Mouse (Mus musculus) adrenal gland, postnatal 36 days (tissue): ENCODE results near the gene Nckap1. TPM values are rescaled to one million over a fixed set of nuclear protein-coding genes. Genes with fewer than 3 reads are reported as not detected.

Source experiments
- DNase-seq, 2 experiments: peaks; one replicate each; pipeline ENCODE4 v3.0.0; 2021; ENCODE audit warnings: mixed read lengths in 1 of 2
- long read RNA-seq, 2 experiments: library from polyadenylated mRNA; stranded (forward); transcript quantifications; one replicate each; pipeline ENCODE4 v2.0.0; 2021; ENCODE audit warnings: borderline sequencing depth in 2 of 2
- total RNA-seq, 2 experiments: library from RNA; stranded (reverse); gene quantifications; 2 replicates each; pipeline ENCODE4 v1.2.3; 2021

Gene Nckap1
- 100 to 1,000 TPM; 144 to 180 TPM for total RNA-seq
- long read RNA-seq, experiment 1, full-length matches to known transcripts = 100 of 133 reads
- long read RNA-seq, experiment 1, partial matches to known transcripts = 16 of 133 reads
- long read RNA-seq, experiment 1, other reads (novel, unspliced or antisense) = 17 of 133 reads
- long read RNA-seq, experiment 2, full-length matches to known transcripts = 15 of 24 reads
- long read RNA-seq, experiment 2, partial matches to known transcripts = 1 of 24 reads
- long read RNA-seq, experiment 2, other reads (novel, unspliced or antisense) = 8 of 24 reads

GRCm38 (mm10) chr2:80581043-80581711 is at the start of gene Nckap1:
Nckap1 (minus strand) TSS chr2:80581380.
- DNase-seq = peak; percentile 93 to 95

- DNase-seq = no peak
These were observed 43.3 kb upstream of the Nckap1 start for GRCm38 (mm10) chr2:80624523-80624922.

GRCm38 (mm10) chr2:80621921-80622320 is 40.7 kb upstream of the Nckap1 start:
- no peak for DNase-seq

- peak; percentile 9 to 22 for DNase-seq
These were observed 37.8 kb upstream of the Nckap1 start for GRCm38 (mm10) chr2:80618991-80619390.

GRCm38 (mm10) chr2:80616854-80617737 is 35.9 kb upstream of the Nckap1 start, which contains the start of the genes Dusp19 and Nup35:
Dusp19 (plus strand) TSS chr2:80617045.
Nup35 (plus strand) TSS chr2:80617236.
- peak; percentile 93 to 96 for DNase-seq

GRCm38 (mm10) chr2:80612796-80613195 is 31.6 kb upstream of the Nckap1 start:
- no peak for DNase-seq

GRCm38 (mm10) chr2:80612286-80612685 is 31.1 kb upstream of the Nckap1 start:
- no peak for DNase-seq

- no peak for DNase-seq
These were observed 22.7 kb upstream of the Nckap1 start for GRCm38 (mm10) chr2:80603771-80604426.

GRCm38 (mm10) chr2:80602756-80603155 is 21.6 kb upstream of the Nckap1 start:
- DNase-seq = no peak

GRCm38 (mm10) chr2:80600611-80601010 is 19.4 kb upstream of the Nckap1 start:
- no peak for DNase-seq

GRCm38 (mm10) chr2:80599850-80600249 is 18.7 kb upstream of the Nckap1 start:
- DNase-seq = no peak

- no peak for DNase-seq
These were observed 15.8 kb upstream of the Nckap1 start for GRCm38 (mm10) chr2:80596960-80597359.

GRCm38 (mm10) chr2:80594215-80594918 is 13.2 kb upstream of the Nckap1 start:
- DNase-seq = no peak

- DNase-seq = no peak
These were observed 1.2 kb upstream of the Nckap1 start for GRCm38 (mm10) chr2:80582356-80582755.

- peak; percentile 46 to 63 for DNase-seq
These were observed 744 bp downstream of the Nckap1 start for GRCm38 (mm10) chr2:80580311-80580961.

- no peak for DNase-seq
These were observed 1.8 kb downstream of the Nckap1 start for GRCm38 (mm10) chr2:80579253-80579891.

GRCm38 (mm10) chr2:80577286-80577685 is 3.9 kb downstream of the Nckap1 start:
- no peak for DNase-seq

- no peak for DNase-seq
These were observed 10.5 kb downstream of the Nckap1 start for GRCm38 (mm10) chr2:80570656-80571055.

GRCm38 (mm10) chr2:80567411-80567810 is 13.8 kb downstream of the Nckap1 start:
- DNase-seq = no peak

- no peak for DNase-seq
These were observed 18.9 kb downstream of the Nckap1 start for GRCm38 (mm10) chr2:80562253-80562652.
